Mouse (Mus musculus) gastrocnemius, adult 18-20 months (tissue): ENCODE measurements at regions not wholly inside any gene's neighbourhood (a gene's known extent, or its start where the extent isn't known, plus 50 kb on each side); places are given as distances from the start of the nearest gene placed in this dataset.

Source experiments
- DNase-seq: peaks from one replicate; pipeline ENCODE4 v3.0.0; 2021; ENCODE audit warnings: low spot score

DNA sequence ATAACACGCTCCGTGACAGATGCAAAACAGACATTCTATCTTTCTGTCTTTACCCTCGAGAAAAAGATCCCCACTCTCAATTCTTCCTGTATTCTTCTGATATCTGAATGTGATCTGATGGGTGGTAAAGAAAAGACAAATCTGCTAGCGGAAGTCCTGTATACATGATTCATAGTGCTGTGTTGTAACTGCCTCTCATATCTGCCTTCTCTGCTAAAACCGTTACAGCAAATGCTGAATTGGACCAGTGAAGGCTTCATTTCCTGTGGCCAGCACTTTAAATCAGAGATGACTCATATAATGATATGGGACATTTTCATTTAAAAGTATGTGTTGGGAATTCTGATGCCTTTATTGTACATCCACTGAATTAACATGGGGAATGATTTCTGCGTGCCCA, 186.0 kb upstream of the Gm11114 start:
- no peak for DNase-seq

DNA sequence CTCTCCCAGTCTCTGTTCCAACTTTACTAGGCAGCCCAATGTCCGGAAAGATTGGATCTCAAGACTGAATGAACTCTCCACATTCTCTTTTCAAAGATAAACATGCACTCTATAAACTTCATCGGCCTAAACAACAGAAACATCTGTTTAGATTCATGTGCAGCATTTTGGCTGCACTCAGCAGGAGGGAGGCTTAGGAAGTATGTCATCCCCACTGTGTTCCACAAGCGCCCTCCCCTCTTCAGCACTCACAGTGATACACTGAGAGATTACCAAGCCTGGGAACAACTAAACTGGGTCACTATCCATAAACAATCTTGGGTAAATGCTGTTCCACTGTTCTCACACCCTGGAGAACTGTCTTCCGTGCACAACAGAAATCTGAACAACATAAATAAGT, 185.5 kb upstream of the Gm11114 start:
- no peak for DNase-seq

DNA sequence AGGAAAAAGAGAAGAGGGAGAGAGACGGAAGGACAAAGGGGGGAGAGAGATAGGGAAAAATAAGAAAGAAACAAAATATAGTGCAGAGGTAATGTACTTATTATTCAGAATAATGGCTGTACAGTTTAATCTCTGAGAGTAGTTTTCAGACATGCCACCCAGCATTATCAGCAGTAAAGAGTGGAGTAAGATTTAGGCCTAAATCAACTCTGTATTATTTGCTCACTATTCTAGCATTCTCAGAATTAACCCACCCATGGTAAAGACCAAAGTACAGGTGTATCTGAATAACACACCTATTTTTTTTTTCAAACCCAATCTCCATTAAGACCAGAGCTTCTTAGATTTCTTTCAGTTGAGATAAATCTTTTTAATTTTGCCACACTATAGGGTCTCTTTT, 177.7 kb upstream of the Gm11114 start:
- no peak for DNase-seq

DNA sequence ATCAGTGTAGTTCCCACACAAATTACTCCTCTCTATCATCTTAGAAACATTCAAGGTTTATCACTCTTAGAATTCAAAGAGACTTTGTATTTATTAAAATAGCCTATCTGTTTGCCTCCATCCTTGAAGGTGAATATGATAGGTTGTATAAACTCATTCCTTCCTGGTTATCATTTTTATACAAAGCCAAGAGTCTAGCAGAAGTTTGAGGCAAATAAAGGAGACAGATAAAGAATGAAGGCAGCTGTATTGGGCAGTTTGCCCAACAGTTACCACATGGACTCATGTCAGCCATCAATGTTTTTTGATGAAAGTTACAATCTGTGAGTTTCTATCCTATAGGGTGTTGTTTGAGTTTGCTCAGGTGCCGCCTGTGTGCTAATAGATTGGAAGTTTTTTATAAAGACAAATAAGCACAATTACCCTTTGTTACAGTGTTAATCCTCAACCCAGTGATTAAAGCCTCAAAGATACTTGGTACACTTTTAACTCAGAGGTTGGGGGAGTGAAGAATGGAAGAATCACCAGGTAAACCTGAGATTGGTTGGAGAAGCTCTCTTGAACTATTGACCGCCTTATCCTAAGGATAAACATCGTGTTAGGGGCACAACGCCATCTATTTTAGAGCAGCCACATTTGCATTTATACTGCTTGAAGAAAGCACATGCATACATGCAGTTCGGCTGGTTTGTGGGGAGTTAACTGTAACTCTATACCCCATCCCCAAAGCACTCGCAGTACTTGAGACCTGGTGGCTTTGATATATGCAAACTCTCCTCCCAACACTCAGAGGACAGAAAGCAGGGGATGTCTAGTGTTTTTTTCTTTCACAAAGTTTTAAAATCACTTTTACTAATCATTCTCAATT, 175.6 kb upstream of the Gm11114 start:
- no peak for DNase-seq

DNA sequence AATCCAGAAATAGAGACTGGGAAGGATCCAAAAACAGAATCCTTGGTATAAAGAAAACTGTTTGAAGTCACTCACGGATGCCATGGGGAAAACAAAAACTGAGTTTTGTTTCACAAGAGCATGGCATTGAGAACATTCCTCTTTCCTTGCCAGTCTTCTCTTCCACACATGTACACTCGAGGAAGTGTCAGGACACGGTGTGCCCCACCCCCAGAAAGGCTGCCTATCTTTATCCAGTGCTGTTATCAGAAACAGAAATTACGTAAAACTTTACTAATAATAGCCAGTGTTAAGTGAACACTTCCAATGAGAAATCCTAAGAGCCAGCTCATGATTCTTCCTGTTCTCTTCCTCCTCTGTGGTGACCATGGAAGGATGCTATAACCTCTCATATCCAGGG, 172.7 kb upstream of the Gm11114 start:
- DNase-seq = no peak

DNA sequence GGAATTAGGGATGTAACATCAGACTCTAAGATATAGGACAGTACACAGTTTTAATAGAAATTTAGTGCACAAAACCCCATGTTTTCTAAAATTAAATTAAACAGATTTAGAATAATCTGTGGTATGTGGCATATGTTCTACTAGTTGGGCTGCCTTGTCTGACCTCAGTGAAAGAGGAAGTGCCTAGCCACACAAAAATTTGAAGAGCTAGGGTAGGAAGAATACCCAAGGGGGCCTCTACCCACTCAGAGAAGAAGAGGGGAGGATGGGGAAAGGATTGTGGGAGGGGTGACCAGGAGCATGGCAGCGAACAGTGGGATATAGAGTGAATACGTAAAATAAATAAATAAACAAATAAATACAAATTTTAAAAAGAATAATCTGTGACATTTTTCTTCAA, 168.2 kb upstream of the Gm11114 start:
- no peak for DNase-seq

DNA sequence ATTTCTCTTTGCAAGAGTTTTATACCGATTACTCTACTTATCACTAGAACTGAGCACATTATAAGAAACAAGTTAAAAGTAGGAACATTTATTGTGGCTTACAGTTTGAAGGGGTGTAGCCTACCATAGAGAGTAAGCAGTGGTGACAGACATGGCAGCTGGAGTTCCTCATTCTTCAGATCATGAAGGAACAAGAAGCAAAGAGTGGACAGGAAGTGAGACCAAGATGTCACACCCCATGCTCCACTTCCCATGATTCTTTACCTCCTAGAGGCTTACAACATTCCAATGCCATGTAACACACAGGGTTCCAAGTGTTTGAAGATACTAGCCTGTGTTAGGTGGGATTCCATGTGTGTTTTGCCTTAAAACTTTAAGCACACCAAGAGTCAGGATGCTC, 146.9 kb upstream of the Gm11114 start:
- no peak for DNase-seq

DNA sequence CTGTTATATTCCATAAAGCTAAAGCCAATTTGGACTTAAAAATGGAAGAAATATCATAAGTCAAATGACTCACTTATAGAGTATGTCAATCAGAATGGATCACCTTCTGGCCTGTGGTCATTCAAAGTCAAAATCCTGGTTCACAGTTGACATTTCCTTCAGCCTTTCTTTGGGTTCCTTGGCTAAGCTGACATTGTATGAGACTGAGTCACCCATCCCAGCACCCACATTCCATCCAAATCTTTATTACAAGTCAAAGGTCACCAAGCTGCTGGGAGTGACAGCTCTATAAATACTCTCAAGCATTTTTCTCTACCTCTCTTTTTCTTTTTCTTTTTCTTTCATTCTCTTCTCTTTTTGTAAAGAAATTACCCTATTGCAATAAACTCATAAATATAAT, 145.3 kb upstream of the Gm11114 start:
- DNase-seq = no peak

DNA sequence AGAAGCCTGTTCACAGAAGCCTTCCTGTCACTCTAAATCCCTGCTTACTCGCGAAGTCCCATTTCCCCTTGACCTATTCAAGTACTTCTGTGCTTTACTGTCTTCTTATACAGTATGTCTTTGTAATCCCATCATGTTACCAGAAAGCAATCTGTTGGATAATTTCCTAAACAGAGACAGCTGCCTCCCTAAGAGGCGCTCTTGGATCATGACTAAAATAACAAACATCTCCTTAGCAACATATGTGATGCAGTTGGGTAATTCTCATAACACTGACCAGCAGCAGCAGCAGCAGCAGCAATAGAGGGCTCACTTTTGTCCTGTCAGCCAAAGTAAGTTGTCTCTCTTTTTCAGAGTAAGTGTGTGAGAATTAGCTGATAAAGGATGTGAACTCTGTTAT, 138.1 kb upstream of the Gm11114 start:
- DNase-seq = no peak

DNA sequence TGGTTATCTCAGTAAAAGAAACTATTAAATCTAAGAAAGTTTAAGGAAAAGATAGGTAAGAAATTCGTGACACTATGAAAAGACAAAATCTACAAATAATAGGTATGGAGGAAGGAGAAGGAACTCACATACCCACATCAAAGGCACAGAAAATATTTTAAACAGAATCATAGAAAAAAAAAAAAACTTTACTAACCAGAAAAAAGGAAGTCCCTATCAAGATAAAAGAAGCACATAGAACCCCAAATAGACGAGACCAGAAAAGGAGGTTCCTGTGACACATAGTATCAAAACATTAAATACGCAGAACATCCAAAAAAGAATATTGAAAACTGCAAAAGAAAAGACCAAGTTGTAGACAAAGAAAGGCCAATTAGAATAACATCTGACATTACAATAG, 111.4 kb upstream of the Gm11114 start:
- DNase-seq = no peak

DNA sequence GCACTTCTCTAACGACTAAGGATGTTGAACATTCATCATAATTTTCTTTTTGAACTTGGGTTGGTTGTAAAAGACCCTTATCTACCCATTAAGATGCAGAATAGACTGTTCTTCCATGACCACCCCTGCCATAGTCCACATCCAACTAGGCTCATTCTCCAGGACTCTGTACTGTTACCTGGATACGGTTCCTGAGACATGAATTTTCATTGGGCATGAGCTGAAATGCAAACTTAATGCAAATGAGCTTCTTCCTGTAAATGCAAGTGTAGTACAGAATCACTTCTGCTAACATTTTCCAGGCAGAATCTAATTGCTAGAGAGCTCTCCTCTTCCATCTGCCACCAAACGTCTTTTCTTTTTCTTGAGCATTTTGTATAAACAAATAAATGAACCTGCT, 87.7 kb upstream of the Gm11114 start:
- DNase-seq = no peak
